Mouse (Mus musculus) layer of hippocampus, postnatal 25 days (tissue): Measurements from ENCODE around the gene Bola1. TPM values are rescaled to one million over a fixed set of nuclear protein-coding genes. Genes with fewer than 3 reads are reported as not detected.
"Not testable (repeated sequence)": the region's sequence is repeated elsewhere in the genome, so short reads cannot be mapped to it uniquely, and the experiment has no call there.

ENCODE experiments used
- DNase-seq, 2 experiments: peaks; one replicate each; pipeline ENCODE4 v3.0.0; 2022; ENCODE audit warnings: mixed read lengths in 2 of 2, low spot score in 1 of 2; ENCODE audit errors: extremely low spot score in 1 of 2
- total RNA-seq, 2 experiments: library from RNA; stranded (reverse); gene quantifications; 2 replicates each; pipeline ENCODE4 v1.2.3; 2021

The Bola1 gene
- total RNA-seq, 2 experiments from 2014 or later: 16.5 to 17.9 TPM

- no peak for DNase-seq
These were observed 10.9 kb upstream of the Bola1 start for GRCm38 (mm10) chr3:96230404-96230803.

- no peak for DNase-seq
These were observed 9.3 kb upstream of the Bola1 start for GRCm38 (mm10) chr3:96228828-96229227.

GRCm38 (mm10) chr3:96226695-96227648 is 7.5 kb upstream of the Bola1 start:
- no peak for DNase-seq

GRCm38 (mm10) chr3:96225421-96225820 is 5.9 kb upstream of the Bola1 start:
- DNase-seq: no peak

- no peak for DNase-seq
These were observed 3.3 kb upstream of the Bola1 start for GRCm38 (mm10) chr3:96222774-96223173.

- no peak for DNase-seq
These were observed 2.1 kb upstream of the Bola1 start for GRCm38 (mm10) chr3:96221640-96222038.

GRCm38 (mm10) chr3:96220765-96221639 is 1.5 kb upstream of the Bola1 start, which contains the start of the genes Hist2h2ac and Hist2h2be:
Hist2h2ac (minus strand) TSS chr3:96220880.
Hist2h2be (plus strand) TSS chr3:96221119.
- peak; percentile 65 to 81 for DNase-seq

- DNase-seq: not testable (repeated sequence)
These were observed 739 bp upstream of the Bola1 start for GRCm38 (mm10) chr3:96220131-96220764.

- no peak for DNase-seq
These were observed 293 bp downstream of the Bola1 start for GRCm38 (mm10) chr3:96219191-96219641.

GRCm38 (mm10) chr3:96209242-96209641 is 10.3 kb downstream of the Bola1 start:
- DNase-seq: no peak

- DNase-seq: no peak
These were observed 11.7 kb downstream of the Bola1 start for GRCm38 (mm10) chr3:96207819-96208218.

GRCm38 (mm10) chr3:96199731-96200130 is 19.8 kb downstream of the Bola1 start:
- DNase-seq: no peak

- not testable (repeated sequence) for DNase-seq
These were observed 20.8 kb downstream of the Bola1 start for GRCm38 (mm10) chr3:96198601-96199251.

GRCm38 (mm10) chr3:96198181-96198580 is 21.3 kb downstream of the Bola1 start:
- no peak for DNase-seq

GRCm38 (mm10) chr3:96197129-96197749 is 22.3 kb downstream of the Bola1 start:
- DNase-seq: peak; percentile 81 to 83

- no peak for DNase-seq
These were observed 22.9 kb downstream of the Bola1 start for GRCm38 (mm10) chr3:96196437-96197128.

GRCm38 (mm10) chr3:96195616-96196313 is 23.7 kb downstream of the Bola1 start:
- no peak for DNase-seq

GRCm38 (mm10) chr3:96194966-96195365 is 24.5 kb downstream of the Bola1 start:
- no peak for DNase-seq
